Mouse (Mus musculus) spleen, adult 2 months (tissue): ENCODE measurements around the gene Cnot8.

ENCODE experiments used
- CTCF ChIP-seq: fragments of 200-500 bp; IDR thresholded peaks from 2 replicates; pipeline ENCODE4 v1.5.1; 2011; ENCODE audit warnings: mild to moderate bottlenecking, inconsistent platforms; ENCODE audit not compliant: insufficient read depth, insufficient read length, insufficient replicate concordance; ENCODE audit errors: extremely low read depth
- POLR2A ChIP-seq: fragments of 200-500 bp; IDR thresholded peaks from 2 replicates; pipeline ENCODE4 v1.6.1; 2011; ENCODE audit warnings: low read depth, low read length, inconsistent platforms

DNA sequence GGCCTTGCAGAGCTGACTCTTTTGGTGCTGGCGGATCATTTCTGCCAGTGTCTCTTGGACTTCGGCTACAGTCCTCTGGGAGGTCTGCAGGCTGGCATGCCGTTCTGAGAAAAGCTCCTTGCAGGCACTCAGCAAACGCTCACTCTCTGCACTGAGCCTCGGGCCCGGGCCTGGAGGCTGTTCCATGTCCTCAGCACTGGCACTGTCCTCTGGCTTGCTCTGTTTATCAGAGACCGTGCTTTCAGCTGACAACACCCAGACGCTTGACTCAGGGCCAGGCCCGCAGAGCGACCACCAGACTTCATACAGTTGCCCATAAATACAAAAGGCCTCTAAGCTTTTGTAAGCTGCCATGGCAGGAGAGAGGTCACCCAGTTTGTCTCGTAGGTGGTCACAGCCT lies 21.1 kb downstream of the Cnot8 start:
- TF ChIP-seq CTCF (no peak), POLR2A (no peak)
